Mouse (Mus musculus) thymus, adult 2 months (tissue): ENCODE measurements around the gene Tcerg1l.

Experiments used
- CTCF ChIP-seq: fragments of 200-500 bp; IDR thresholded peaks from 2 replicates; pipeline ENCODE4 v1.5.1; 2012; ENCODE audit warnings: mild to moderate bottlenecking, control low read depth, low read length, moderate library complexity, borderline replicate concordance; ENCODE audit not compliant: control insufficient read depth, poor library complexity, insufficient read depth; ENCODE audit errors: extremely low read depth
- POLR2A ChIP-seq: fragments of 200-500 bp; IDR thresholded peaks from 2 replicates; pipeline ENCODE4 v1.6.1; 2012; ENCODE audit warnings: mild to moderate bottlenecking, low read length, control low read depth, moderate library complexity; ENCODE audit not compliant: control insufficient read depth, poor library complexity, insufficient read depth; ENCODE audit errors: extremely low read depth

DNA sequence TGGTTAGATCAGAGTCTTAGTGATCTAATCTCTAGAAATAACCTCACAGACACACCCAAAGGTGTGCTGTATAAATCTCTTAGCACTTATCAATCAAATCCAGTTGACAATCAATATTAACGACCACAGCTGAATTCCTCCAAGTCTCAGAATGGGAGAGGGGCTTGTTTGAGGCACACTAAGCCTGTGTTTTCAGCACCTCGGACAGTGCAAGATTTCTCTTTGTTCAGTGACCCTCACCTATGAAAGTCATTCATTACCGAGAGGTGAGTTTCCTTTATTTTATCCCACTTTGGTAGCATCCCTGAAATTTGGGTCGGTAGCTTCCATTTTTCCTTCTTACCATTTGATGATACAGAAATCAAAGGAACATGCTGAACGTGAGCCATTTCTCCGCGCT, 32.4 kb upstream of the Tcerg1l start:
- TF ChIP-seq CTCF (no peak), POLR2A (no peak)
